Mouse (Mus musculus) stomach, postnatal 0 days (tissue): ENCODE measurements around the gene Vmn1r130. TPM values are rescaled to one million over a fixed set of nuclear protein-coding genes. Genes with fewer than 3 reads are reported as not detected.
"Not testable (repeated sequence)": the region's sequence is repeated elsewhere in the genome, so short reads cannot be mapped to it uniquely, and the experiment has no call there.

Experiments
- ATAC-seq: fragments of 200-750 bp; cut with Nextera tagmentation; 2 replicates; pipeline ENCODE4 v1.8.0; 2017; ENCODE audit not compliant: low FRiP score, low TSS enrichment
- DNase-seq: peaks from one replicate; pipeline ENCODE4 v3.0.0-alpha.2; 2016; ENCODE audit warnings: low spot score
- H3K27ac ChIP-seq: fragments of 300-500 bp; sonication (generic); replicated peaks from 2 replicates; pipeline ENCODE4 v1.5.1; 2014; ENCODE audit warnings: mild to moderate bottlenecking, control low read depth
- H3K27me3 ChIP-seq: fragments of 300-500 bp; sonication (generic); 2 replicates; pipeline ENCODE4 v1.6.1; 2014; ENCODE audit warnings: low read length; ENCODE audit not compliant: control insufficient read depth, insufficient read depth
- H3K36me3 ChIP-seq: fragments of 300-500 bp; sonication (generic); 2 replicates; pipeline ENCODE4 v1.6.1; 2014; ENCODE audit warnings: low read length, mixed read lengths; ENCODE audit not compliant: control insufficient read depth, insufficient read depth
- H3K4me1 ChIP-seq: fragments of 300-500 bp; sonication (generic); replicated peaks from 2 replicates; pipeline ENCODE4 v1.6.1; 2014; ENCODE audit warnings: antibody characterized with exemption; ENCODE audit not compliant: control insufficient read depth, insufficient read depth
- H3K4me2 ChIP-seq: fragments of 300-500 bp; sonication (generic); replicated peaks from 2 replicates; pipeline ENCODE4 v1.6.1; 2014; ENCODE audit warnings: low read depth, mild to moderate bottlenecking, control low read depth, moderate library complexity
- H3K4me3 ChIP-seq: fragments of 300-500 bp; sonication (generic); 2 replicates; pipeline ENCODE4 v1.5.1; 2014; ENCODE audit warnings: low read depth, low read length, control low read depth
- H3K9ac ChIP-seq: fragments of 300-500 bp; sonication (generic); 2 replicates; pipeline ENCODE4 v1.6.1; 2014; ENCODE audit warnings: mild to moderate bottlenecking, low read length, control low read depth, mixed read lengths
- H3K9me3 ChIP-seq: fragments of 300-500 bp; sonication (generic); 2 replicates; pipeline ENCODE4 v1.6.1; 2016; ENCODE audit warnings: low read length; ENCODE audit not compliant: control insufficient read depth
- WGBS: fragments of 180-500 bp; shearing (Covaris S2); extraction: QIAGEN DNeasy Blood & Tissue Kit; methylation state at CpG from one replicate; pipeline ENCODE4 v1.1.7; 2014; 5-methylcytosine and 5-hydroxymethylcytosine counted together
- polyA plus RNA-seq: library from polyadenylated mRNA; unstranded; fragments of >200 nt; fragmentation: Nextera tagmentation; extraction: Ambion mirVana; gene quantifications from 2 replicates; pipeline ENCODE4 v1.2.1, GENCODE M21; 2015

The Vmn1r130 gene
- not detected in 2 replicates for polyA plus RNA-seq

- DNase-seq, H3K9ac ChIP-seq, H3K9me3 ChIP-seq, H3K4me1 ChIP-seq, H3K27me3 ChIP-seq, H3K27ac ChIP-seq, H3K4me2 ChIP-seq, H3K4me3 ChIP-seq, H3K36me3 ChIP-seq, ATAC-seq: not testable (repeated sequence)
- no CpG with 5 or more reads among the region's 3 CpGs for WGBS
These were observed at the start of gene Vmn1r130 for GRCm38 (mm10) chr7:21511480-21511879. Gene Vmn1r130, plus strand, starts transcription at chr7:21511780.

DNA sequence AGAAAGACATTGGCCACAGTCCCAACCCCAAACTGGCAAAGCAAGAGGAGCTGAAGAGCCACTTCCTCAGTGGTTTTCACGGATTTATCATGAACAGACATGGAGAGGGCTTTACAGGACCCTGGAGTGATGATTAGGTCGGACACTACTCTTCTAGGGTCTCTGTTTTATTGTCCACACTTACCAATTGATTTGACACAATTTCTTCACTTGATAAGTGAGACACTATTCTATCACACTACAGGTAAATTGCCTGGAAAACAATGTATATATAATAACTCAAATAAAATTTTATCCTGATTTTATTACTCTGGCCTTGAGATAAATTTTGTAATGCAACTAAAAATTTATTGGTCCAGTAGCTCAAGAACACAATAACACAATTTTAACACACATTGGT, 34.4 kb downstream of the Vmn1r130 start, which contains the start of gene Vmn1r131:
TSS of gene Vmn1r131 (minus strand) at position 101 of the 400 bp plus-strand sequence.
- DNase-seq, H3K27ac ChIP-seq, ATAC-seq, H3K27me3 ChIP-seq, H3K4me2 ChIP-seq, H3K4me1 ChIP-seq, H3K9ac ChIP-seq, H3K9me3 ChIP-seq, H3K36me3 ChIP-seq, H3K4me3 ChIP-seq: not testable (repeated sequence)
- WGBS: no CpG with 5 or more reads among the region's 2 CpGs

Other genes starting within 250 kb of the Vmn1r130 start
- gene Vmn1r125, start 239.6 kb upstream of the Vmn1r130 start, polyA plus RNA-seq: not detected in 2 replicates
- gene Vmn1r126, start 210.3 kb upstream of the Vmn1r130 start, polyA plus RNA-seq: not detected in 2 replicates
- gene Vmn1r127, start 191.9 kb upstream of the Vmn1r130 start, polyA plus RNA-seq: not detected in 2 replicates
- gene Vmn1r128, start 162.4 kb upstream of the Vmn1r130 start, polyA plus RNA-seq: not detected in 2 replicates
- not detected in 2 replicates for gene Vmn1r129, start 150.5 kb upstream of the Vmn1r130 start, polyA plus RNA-seq
- gene Gm6882, start 79.0 kb upstream of the Vmn1r130 start, polyA plus RNA-seq: not detected in 2 replicates
- not detected in 2 replicates for gene Vmn1r131, start 34.3 kb downstream of the Vmn1r130 start, polyA plus RNA-seq
- not detected in 2 replicates for gene Vmn1r132, start 102.3 kb downstream of the Vmn1r130 start, polyA plus RNA-seq
- gene Gm4175, start 249.7 kb downstream of the Vmn1r130 start, polyA plus RNA-seq: not detected in 2 replicates